Mouse (Mus musculus) midbrain, postnatal 0 days (tissue): ENCODE results near the gene Sestd1. TPM values are rescaled to one million over a fixed set of nuclear protein-coding genes. Genes with fewer than 3 reads are reported as not detected.

ENCODE experiments used
- ATAC-seq: fragments of 200-750 bp; cut with Nextera tagmentation; 2 replicates; pipeline ENCODE4 v1.8.0; 2017; ENCODE audit warnings: moderate number of reproducible peaks, mild to moderate bottlenecking, moderate TSS enrichment, moderate library complexity; ENCODE audit not compliant: low FRiP score
- DNase-seq: peaks from one replicate; pipeline ENCODE4 v3.0.0-alpha.2; 2015; ENCODE audit warnings: low spot score
- H3K27ac ChIP-seq: fragments of 300-500 bp; sonication (generic); 2 replicates; pipeline ENCODE4 v1.5.1; 2014; ENCODE audit warnings: low read depth, mild to moderate bottlenecking, low read length, mixed read lengths
- H3K27me3 ChIP-seq: fragments of 300-500 bp; sonication (generic); 2 replicates; pipeline ENCODE4 v1.6.1; 2014; ENCODE audit warnings: low read length, control low read depth, mixed read lengths; ENCODE audit not compliant: insufficient read depth
- H3K36me3 ChIP-seq: fragments of 300-500 bp; sonication (generic); 2 replicates; pipeline ENCODE4 v1.6.1; 2014; ENCODE audit warnings: low read length, control low read depth, mixed read lengths; ENCODE audit not compliant: insufficient read depth
- H3K4me1 ChIP-seq: fragments of 300-500 bp; sonication (generic); 2 replicates; pipeline ENCODE4 v1.6.1; 2014; ENCODE audit warnings: mild to moderate bottlenecking, control low read depth, antibody characterized with exemption, low read length, mixed read lengths; ENCODE audit not compliant: insufficient read depth
- H3K4me2 ChIP-seq: fragments of 300-500 bp; sonication (generic); 2 replicates; pipeline ENCODE4 v1.6.1; 2014; ENCODE audit warnings: low read depth, mild to moderate bottlenecking, low read length, mixed read lengths; ENCODE audit not compliant: poor library complexity, severe bottlenecking
- H3K4me3 ChIP-seq: fragments of 300-500 bp; sonication (generic); 2 replicates; pipeline ENCODE4 v1.5.1; 2014; ENCODE audit warnings: low read depth, mild to moderate bottlenecking, low read length, moderate library complexity
- H3K9ac ChIP-seq: fragments of 300-500 bp; sonication (generic); replicated peaks from 2 replicates; pipeline ENCODE4 v1.6.1; 2014; ENCODE audit warnings: mild to moderate bottlenecking, low read length, moderate library complexity, mixed read lengths; ENCODE audit not compliant: poor library complexity, severe bottlenecking
- H3K9me3 ChIP-seq: fragments of 300-500 bp; sonication (generic); 2 replicates; pipeline ENCODE4 v1.6.1; 2016; ENCODE audit warnings: low read length, control low read depth
- CTCF ChIP-seq: IDR thresholded peaks from 2 replicates; pipeline ENCODE4 v1.5.1; 2016; ENCODE audit warnings: antibody characterized with exemption, mild to moderate bottlenecking
- WGBS: fragments of 180-500 bp; shearing (Covaris S2); extraction: QIAGEN DNeasy Blood & Tissue Kit; methylation state at CpG from one replicate; pipeline ENCODE4 v1.1.7; 2014; 5-methylcytosine and 5-hydroxymethylcytosine counted together
- polyA plus RNA-seq: library from polyadenylated mRNA; unstranded; fragments of >200 nt; fragmentation: Nextera tagmentation; extraction: Ambion mirVana; gene quantifications from 2 replicates; pipeline ENCODE4 v1.2.1, GENCODE M21; 2015
- total RNA-seq: library from RNA; depleted of rRNA; stranded (reverse); fragments of >200 nt; gene quantifications from 2 replicates; pipeline ENCODE4 v1.2.3, GENCODE M21; 2014

The Sestd1 gene
- total and polyA plus RNA-seq, 2 experiments from 2014 or later = 23.7 to 52.6 TPM

- DNase-seq (peak; percentile 45), ATAC-seq (peak; percentile 51; the same call in 1 of the 2 replicates)
- H3K4me1 ChIP-seq = peaks cover 15% of the 10 kb centered on the region
- peak overlapping the region; percentile 33 for H3K9ac ChIP-seq
- no peaks in the 10 kb centered on the region for H3K36me3 ChIP-seq
- WGBS = 8% methylated on average over 21 of the region's 21 CpGs
- no peak for TF ChIP-seq CTCF
- peak overlapping the region; percentile 32 for H3K4me3 ChIP-seq
- H3K4me2 ChIP-seq = peak overlapping the region; percentile 60
- no peaks in the 10 kb centered on the region for H3K9me3 ChIP-seq
- H3K27me3 ChIP-seq = no peaks in the 10 kb centered on the region
- peak overlapping the region; percentile 51; the same call in 1 of the 2 replicates for H3K27ac ChIP-seq
Observed at GRCm38 (mm10) chr2:77169916-77170632, 110.3 kb downstream of the Sestd1 start.

GRCm38 (mm10) chr2:77169218-77169617 lies 111.2 kb downstream of the Sestd1 start:
- peaks cover 15% of the 10 kb centered on the region for H3K4me1 ChIP-seq
- DNase-seq = no peak
- WGBS = 81% methylated on average over 4 of the region's 4 CpGs
- H3K36me3 ChIP-seq = no peaks in the 10 kb centered on the region
- peak overlapping the region; percentile 60; the same call in 1 of the 2 replicates for H3K4me2 ChIP-seq
- H3K9me3 ChIP-seq = no peaks in the 10 kb centered on the region
- no peak for ATAC-seq
- no peak overlapping the region for H3K27ac ChIP-seq
- no peak for TF ChIP-seq CTCF
- H3K9ac ChIP-seq = no peak overlapping the region
- 0 out of 2 replicates have a peak overlapping the region, but pooled peaks have one; percentile 32 for H3K4me3 ChIP-seq
- H3K27me3 ChIP-seq = no peaks in the 10 kb centered on the region

- H3K4me2 ChIP-seq = no peak overlapping the region
Observed at GRCm38 (mm10) chr2:77168781-77169180, 111.6 kb downstream of the Sestd1 start.

GRCm38 (mm10) chr2:77168081-77168685 lies 112.2 kb downstream of the Sestd1 start:
- Histone ChIP-seq H3K9me3 (no peaks in the 10 kb centered on the region), H3K4me1 (peaks cover 15% of the 10 kb centered on the region; the same call in 1 of the 2 replicates)

More at GRCm38 (mm10) chr2:77168781-77169180, 111.6 kb downstream of the Sestd1 start:
- H3K9ac ChIP-seq = no peak overlapping the region
- H3K9me3 ChIP-seq = no peaks in the 10 kb centered on the region
- no peak for TF ChIP-seq CTCF
- no peak overlapping the region for H3K4me3 ChIP-seq
- DNase-seq (no peak), ATAC-seq (no peak)
- no peaks in the 10 kb centered on the region for H3K27me3 ChIP-seq
- H3K4me1 ChIP-seq = peaks cover 15% of the 10 kb centered on the region; the same call in 1 of the 2 replicates
- WGBS = 94% methylated on average over 7 of the region's 7 CpGs
- no peak overlapping the region for H3K27ac ChIP-seq
- H3K36me3 ChIP-seq = no peaks in the 10 kb centered on the region

GRCm38 (mm10) chr2:77166366-77166765 lies 114.0 kb downstream of the Sestd1 start:
- no peak for ATAC-seq
- Histone ChIP-seq H3K9ac (no peak overlapping the region), H3K27ac (no peak overlapping the region), H3K36me3 (no peaks in the 10 kb centered on the region), H3K4me1 (peaks cover 5% of the 10 kb centered on the region; the same call in 1 of the 2 replicates), H3K4me3 (no peak overlapping the region), H3K9me3 (no peaks in the 10 kb centered on the region), H3K4me2 (no peak overlapping the region), H3K27me3 (no peaks in the 10 kb centered on the region)
- whole genome bisulfite sequencing = 79% methylated on average over 4 of the region's 4 CpGs
- DNase-seq = no peak
- TF ChIP-seq CTCF = no peak

More at GRCm38 (mm10) chr2:77168081-77168685, 112.2 kb downstream of the Sestd1 start:
- H3K9ac ChIP-seq = no peak overlapping the region
- H3K27me3 ChIP-seq = no peaks in the 10 kb centered on the region
- DNase-seq (no peak), ATAC-seq (no peak)
- H3K4me3 ChIP-seq = no peak overlapping the region
- H3K4me2 ChIP-seq = no peak overlapping the region
- no peaks in the 10 kb centered on the region for H3K36me3 ChIP-seq
- TF ChIP-seq CTCF = no peak
- WGBS = 88% methylated on average over 13 of the region's 13 CpGs
- no peak overlapping the region for H3K27ac ChIP-seq

- 87% methylated on average over 3 of the region's 3 CpGs for WGBS
- Histone ChIP-seq H3K9me3 (no peaks in the 10 kb centered on the region), H3K27me3 (no peaks in the 10 kb centered on the region), H3K27ac (no peak overlapping the region), H3K9ac (no peak overlapping the region), H3K4me3 (no peak overlapping the region), H3K36me3 (no peaks in the 10 kb centered on the region), H3K4me2 (no peak overlapping the region), H3K4me1 (no peaks in the 10 kb centered on the region)
- DNase-seq (no peak), ATAC-seq (no peak)
- no peak for TF ChIP-seq CTCF
Observed at GRCm38 (mm10) chr2:77164662-77165061, 115.7 kb downstream of the Sestd1 start.
